Mouse (Mus musculus) frontal cortex, postnatal 36 days (tissue): ENCODE data around the gene Dusp10.

ENCODE experiments used
- DNase-seq, 2 experiments: peaks; one replicate each; pipeline ENCODE4 v3.0.0; 2022; ENCODE audit warnings: low spot score in 2 of 2

The Dusp10 gene

GRCm38 (mm10) chr1:184100927-184101749 lies 88.0 kb downstream of the Dusp10 start:
- no peak for DNase-seq

GRCm38 (mm10) chr1:184101750-184102046 lies 88.6 kb downstream of the Dusp10 start:
- DNase-seq, result no peak

- DNase-seq, result no peak
Observed at GRCm38 (mm10) chr1:184106832-184107231, 93.7 kb downstream of the Dusp10 start.

GRCm38 (mm10) chr1:184107448-184107847 lies 94.3 kb downstream of the Dusp10 start:
- DNase-seq, result no peak

DNA sequence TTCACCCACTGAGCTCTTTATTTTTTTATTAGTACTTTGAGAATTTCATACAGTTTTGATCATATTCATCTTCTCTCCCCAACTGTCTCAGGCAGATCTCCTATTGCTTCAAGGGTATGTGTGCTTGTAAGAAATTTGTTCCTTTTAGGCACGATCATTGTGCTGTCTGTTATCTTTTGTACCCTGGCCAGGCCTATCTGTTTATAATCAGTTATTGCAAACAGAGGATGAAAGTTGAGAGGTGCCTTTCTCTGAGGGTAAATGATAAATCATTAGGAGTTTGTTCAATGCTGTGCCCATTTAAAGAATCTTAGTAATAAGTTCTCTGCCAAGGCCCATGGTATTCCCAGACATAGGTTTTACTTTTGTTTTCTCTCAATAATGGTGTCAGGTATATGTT lies 95.2 kb downstream of the Dusp10 start:
- DNase-seq, result no peak

- DNase-seq, result no peak
Observed at GRCm38 (mm10) chr1:184117586-184117985, 104.5 kb downstream of the Dusp10 start.

GRCm38 (mm10) chr1:184117991-184118390 lies 104.9 kb downstream of the Dusp10 start:
- DNase-seq, result no peak

GRCm38 (mm10) chr1:184118586-184118985 lies 105.5 kb downstream of the Dusp10 start:
- no peak for DNase-seq
